Mouse (Mus musculus): ENCODE measurements around the gene St7l. TPM values are rescaled to one million over a fixed set of nuclear protein-coding genes. Genes with fewer than 3 reads are reported as not detected.

The St7l gene
- total RNA-seq, 2 experiments from 2014 or later = 36.1 to 43.6 TPM

DNA sequence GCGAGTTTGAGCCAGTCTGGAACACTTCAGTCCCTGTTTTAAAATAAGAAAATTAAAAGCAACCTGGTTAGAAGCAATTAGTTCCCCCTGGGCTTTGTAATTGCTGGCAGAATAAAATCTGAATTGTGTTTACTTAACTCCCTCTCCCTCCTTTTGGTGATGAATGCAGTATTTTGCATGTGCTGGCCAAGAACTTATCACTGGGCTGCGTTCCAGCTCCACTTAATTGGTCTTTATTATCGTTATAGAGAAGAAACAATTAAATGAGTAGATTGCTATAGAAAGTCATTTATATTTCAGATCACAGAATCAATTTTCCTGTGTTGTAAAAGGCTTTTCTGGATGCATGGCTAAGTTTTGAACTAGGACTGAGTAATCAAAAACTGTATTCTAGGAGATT lies 32.3 kb downstream of the St7l start:
- no peak for DNase-seq (ENCODE audit: extremely low spot score in 1 of 2, low spot score in 1 of 2)

DNA sequence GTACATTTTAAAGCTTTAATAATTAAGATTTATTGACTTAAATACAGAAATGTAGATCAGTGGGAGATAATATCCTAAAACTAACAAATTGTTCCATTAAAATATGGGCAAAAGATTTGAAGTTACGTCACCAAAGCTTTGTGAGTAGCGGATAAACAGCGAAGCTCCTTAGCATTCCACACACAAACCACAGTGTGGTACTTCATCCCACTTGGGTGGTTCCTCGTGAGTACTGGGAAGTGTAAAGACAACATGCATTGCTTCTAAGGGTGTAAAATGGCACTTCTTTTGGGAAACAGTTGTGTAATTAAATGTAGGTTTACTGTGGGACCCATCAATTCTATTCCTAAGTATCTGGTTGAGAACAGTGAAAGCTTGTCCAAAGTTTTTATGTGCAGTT lies 37.3 kb downstream of the St7l start:
- DNase-seq (ENCODE audit: extremely low spot score in 1 of 2, low spot score in 1 of 2) = no peak

DNA sequence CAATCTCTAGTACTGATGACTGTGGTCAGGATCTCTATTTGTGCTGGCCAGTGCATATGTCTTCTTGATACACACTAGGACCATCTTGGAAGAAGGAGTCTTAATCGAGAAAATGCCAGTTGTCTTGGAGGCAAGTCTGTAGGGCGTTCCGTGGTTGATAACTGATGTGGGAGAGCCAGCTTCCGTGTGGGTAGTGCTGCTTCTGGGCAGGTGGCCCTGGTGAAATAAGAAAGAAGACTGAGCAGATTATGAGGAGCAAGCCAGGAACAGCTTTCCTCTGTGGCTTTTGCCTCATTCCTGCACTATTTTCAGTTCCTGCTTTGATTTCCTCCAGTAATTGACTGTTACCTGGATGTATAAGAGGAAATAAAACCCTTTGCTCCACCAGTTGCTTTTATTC lies 41.6 kb downstream of the St7l start:
- no peak for DNase-seq (ENCODE audit: extremely low spot score in 1 of 2, low spot score in 1 of 2)

DNA sequence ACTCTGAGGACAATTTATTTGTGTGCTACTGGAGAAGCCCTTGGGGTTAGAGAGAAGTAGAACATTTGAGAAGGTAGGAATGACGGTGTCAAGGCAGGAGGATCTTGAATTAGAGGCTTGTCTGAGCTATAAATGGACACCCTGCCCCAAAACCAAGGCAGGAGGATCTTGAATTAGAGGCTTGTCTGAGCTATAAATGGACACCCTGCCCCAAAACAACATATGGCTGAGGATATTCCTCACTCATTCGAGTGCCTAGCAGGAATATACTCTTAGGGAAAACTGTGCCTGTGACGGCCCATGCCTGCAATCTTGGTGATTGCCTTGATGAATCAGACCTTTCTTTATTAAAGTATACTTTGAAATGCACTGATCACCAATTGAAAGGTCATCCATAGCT lies 42.2 kb downstream of the St7l start:
- no peak for DNase-seq (ENCODE audit: extremely low spot score in 1 of 2, low spot score in 1 of 2)

DNA sequence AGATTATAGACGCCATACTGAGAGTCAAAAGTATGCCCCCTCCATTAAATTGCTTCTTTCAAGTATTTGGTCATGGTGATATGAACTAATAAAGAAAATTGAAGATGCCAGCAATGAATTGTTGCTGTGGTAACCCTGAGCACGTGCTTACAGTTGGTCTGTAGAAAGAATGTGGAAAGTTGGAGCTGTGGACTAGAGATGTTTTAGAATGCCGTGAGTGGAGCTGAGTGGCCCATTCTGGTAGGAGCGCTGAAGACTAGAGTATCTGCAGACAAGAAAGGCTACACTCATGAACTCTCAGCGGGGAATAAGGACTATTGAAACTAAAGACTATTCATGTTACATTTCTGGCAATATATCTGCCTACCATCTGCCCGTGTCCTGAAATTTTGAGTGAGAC lies 45.4 kb downstream of the St7l start:
- no peak for DNase-seq (ENCODE audit: extremely low spot score in 1 of 2, low spot score in 1 of 2)

DNA sequence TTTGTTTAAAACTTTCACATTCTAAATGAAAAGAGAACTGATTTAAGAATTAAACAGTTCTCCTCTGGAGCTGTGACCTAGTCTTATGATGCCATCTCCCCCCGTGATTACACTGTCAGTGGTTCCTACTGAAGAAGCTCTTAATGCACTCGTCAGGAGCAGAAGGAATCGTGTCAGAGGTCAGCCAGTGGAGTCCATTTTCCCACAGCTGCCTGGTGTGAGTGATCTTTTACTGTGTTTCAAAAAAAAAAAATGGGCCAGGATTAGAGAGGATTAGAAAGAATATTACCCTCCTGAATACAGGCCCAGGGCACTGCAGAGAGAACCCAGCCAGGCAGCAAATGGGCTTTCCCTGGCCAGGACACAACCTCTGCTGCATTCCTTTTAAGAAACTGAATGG lies 51.2 kb downstream of the St7l start:
- DNase-seq (ENCODE audit: extremely low spot score in 1 of 2, low spot score in 1 of 2) = no peak

DNA sequence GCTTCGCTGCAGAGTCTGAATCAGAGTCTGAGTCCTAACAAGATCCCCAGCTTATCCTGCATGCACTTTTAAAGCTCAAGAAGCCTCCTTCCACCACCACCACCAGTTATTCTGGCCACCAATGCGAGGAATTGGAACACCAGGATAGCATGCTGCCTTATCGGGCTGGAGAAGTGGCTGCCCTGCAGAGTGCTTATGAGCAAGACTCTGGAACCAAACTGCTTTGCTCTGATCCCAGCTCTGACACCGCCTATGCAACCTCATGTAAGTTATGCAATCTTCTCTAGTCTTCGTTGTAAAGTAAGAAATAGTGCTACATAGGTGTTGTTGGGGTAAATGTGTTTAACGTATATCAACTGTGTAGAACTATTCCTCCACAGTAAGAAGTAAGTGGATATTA lies 65.6 kb downstream of the St7l start:
- no peak for DNase-seq (ENCODE audit: extremely low spot score in 1 of 2, low spot score in 1 of 2)

DNA sequence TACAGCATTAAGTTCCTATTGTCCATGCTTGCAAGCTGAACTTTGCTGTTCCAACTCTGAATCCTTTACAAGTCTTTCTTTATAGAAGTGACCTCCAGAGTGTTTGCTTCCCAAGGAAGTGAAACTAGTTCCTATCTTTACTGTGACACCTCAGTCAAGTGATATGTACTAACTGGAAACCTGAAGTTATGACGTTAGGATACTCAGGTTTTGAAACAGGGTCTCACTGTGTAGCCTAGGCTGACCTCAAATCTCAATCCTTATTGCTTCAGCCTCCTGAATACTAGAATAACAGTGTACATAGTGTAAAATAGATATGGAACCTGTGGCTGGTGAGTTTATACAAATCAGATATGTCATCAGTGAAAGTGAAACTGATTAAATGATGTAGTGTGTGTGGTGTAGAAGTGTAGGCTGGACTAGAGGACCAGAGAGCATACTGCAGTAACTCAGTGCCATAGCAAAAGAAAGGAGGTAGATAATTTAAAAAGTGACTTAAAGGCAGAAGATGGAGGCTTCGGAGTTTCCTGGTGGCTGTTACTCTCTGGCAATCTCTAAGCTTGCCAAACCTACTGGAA lies 74.0 kb downstream of the St7l start:
- DNase-seq (ENCODE audit: extremely low spot score in 1 of 2, low spot score in 1 of 2) = no peak

DNA sequence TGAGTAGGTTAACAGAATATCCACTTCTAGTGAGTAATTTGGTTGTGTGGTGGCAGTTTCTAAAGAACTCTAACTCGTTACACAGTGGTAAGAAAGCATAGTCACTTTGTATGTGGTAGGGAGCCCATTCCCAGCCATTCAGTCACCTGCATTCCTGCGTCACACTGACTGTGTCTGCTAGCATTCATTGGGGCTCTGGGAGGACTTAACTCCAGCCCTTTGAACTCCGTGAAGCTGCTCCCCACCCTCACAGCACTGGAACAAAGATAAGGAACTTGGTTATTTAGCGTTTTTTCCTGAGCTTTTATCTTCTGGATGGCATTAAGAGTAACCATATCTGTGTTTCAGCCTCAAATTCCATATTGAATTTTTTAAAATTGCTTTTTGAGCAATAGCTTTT lies 74.5 kb downstream of the St7l start:
- no peak for DNase-seq (ENCODE audit: extremely low spot score in 1 of 2, low spot score in 1 of 2)

DNA sequence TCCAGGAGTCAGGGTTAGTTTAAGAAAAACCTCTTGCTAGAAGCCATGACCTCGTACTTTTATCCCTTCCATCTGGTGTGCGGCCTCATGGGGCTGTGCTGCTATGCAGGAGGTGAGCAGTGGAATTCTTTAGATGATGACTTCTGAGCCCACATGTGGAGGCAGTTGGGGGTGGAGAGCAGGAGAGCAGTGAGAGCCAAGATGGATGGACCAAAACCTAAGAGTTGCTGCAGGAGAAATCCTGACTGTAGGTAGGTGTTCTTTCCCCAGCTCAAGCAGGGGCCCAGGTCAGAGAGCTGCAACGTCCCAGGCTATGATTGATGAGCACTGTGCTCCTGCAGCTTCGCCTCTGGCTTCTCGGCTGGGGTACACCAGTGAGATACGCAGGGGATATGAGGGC lies 76.9 kb downstream of the St7l start:
- DNase-seq (ENCODE audit: extremely low spot score in 1 of 2, low spot score in 1 of 2) = no peak

DNA sequence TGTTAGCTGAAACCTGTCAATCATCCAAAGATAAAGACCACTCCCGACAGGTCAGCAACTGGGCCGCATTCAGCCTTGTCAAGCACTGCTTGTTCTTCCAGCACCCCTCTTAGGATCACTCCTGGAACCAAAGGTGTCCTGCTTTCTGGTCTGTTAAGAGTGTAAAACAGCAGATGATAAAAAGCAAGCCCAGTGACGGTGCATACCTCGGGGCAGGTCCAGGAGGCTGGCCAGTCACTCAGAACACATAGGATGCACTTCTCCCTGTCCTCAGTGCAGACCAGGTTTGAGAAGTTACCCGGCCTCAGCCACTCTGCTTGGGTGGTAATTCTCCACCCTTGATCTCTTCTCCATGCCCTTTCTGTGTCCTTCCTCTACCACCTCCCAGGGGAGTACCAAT lies 78.9 kb downstream of the St7l start:
- no peak for DNase-seq (ENCODE audit: extremely low spot score in 1 of 2, low spot score in 1 of 2)

DNA sequence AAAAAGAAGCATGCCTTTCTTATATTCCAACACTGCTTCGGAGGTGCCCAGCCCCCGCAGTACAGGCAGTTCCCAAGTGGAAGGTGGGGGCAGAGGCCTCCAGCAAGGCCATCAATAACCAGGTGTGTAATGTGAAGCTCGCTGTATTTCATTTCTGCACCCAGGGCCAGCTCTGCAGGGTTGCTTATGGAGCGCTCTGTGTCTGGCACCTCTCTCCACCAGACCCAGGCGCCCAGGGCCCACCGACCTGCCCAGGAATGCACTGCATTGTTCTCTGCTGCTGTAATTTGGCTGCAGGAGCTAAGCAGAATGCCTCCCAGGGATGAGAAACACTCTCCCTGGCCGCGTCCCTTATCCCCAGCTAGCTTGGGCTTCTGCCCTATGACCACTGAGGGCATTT lies 79.5 kb downstream of the St7l start:
- DNase-seq (ENCODE audit: extremely low spot score in 1 of 2, low spot score in 1 of 2) = no peak

DNA sequence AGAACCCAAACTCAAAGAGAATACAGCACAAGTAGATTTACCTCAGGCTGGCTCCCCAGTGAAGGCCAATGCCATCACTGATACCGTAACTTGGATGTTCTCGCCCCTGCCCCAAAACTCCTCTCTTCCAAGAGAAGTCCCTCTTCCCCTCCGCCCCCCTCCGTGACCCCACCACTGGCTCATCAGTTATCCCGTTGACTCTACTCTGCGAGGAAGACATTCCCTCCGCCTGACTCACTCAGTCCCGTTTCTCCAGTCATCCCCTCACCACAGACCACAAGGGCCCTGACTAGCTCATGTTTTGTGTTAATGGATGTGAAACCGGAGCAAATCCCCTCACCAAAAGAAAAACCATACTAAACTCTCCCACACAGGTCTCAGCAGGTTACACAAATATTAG lies 81.1 kb downstream of the St7l start:
- no peak for DNase-seq (ENCODE audit: extremely low spot score in 1 of 2, low spot score in 1 of 2)

DNA sequence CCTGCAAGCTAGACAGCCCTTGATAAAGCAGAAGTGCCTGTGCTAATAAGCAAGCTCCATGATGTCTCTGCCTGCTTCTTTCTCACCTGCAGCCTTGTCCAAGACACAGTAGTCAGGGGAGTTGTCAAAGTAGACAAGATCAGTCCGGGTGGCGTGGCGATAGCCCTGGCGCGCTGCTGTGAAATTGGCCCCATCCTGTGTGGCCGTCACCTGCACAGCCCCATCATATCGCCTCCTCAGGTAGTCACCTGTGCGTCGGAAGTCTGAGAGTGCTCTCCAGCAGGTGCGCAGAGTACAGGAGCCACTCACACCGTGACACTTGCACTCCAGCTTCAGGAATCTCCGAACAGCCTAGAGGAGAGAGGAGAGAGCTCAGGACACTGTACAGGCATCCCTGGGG lies 87.1 kb downstream of the St7l start:
- DNase-seq (ENCODE audit: extremely low spot score in 1 of 2, low spot score in 1 of 2) = no peak

DNA sequence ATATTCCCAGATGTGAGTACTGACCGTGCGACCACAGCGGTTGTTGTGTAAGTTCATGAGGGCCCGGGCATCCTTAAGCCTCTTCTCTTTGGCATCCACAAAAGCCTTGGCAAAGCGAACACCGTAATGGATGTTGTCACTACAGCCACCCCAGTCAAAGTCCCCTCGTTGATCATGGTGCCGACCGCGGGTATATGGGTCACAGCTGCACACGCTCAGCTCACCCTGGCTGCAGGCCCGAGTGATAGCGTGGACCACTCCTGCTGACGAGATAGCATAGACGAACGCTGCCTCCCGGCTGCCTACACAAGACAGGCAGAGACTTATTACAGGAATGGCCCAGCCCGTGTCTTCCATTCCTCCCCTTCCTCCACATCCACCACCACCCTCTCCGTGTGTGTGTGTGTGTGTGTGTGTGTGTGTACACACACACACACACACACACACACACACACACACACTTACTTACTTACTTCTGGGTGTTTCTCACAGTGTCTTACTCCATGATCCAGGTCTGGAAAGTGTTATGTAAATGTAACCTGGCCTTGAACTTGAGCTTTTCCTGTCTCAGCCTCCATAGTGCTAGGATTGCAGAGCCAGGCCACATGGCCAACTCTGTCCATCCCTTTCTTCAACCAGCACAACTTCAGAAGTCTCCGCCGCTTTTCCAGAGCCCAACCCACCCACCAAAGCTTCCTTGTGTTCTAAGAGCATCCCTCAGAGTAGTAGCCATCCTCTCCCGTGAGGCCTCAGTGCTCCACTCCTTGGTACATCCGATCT lies 89.3 kb downstream of the St7l start:
- no peak for DNase-seq (ENCODE audit: extremely low spot score in 1 of 2, low spot score in 1 of 2)

DNA sequence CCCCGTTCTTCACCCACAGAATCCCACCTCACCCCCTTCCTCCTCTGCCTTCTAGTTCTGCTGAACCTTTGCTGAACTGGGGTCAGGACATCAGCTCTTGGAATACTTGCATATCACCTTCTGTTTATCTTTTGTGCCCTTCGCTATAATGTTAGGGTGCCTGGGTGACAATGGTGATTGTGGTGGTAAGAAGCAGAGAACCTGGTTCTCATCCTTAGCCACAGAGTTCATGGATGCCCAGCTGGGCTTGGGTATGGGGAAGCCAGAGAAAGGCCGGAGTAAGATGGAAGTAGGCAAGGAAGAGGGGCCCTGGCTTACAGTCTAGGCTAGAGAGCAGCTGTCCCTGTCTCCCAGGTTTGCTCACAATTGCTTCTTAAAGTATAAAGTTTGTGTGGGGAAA lies 90.3 kb downstream of the St7l start:
- DNase-seq (ENCODE audit: extremely low spot score in 1 of 2, low spot score in 1 of 2) = no peak

DNA sequence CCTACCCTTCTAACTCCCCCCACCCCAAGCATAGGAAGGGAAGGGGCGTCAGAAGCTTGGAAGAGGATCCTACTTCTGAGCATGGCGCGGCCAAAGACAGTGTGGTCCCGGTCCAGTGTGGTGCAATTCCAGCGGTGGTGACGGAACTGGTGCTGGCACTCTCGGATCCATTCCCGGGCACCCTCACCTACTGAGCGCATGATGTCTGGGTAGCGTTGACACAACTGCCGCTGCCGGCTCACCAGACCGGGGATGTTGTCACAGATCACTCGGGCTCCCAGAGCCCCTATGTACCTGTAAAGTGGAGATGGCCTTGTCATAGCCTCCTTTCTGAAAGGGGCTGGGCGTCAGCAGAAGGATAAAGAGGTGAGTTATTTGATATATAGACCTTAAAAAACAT lies 90.7 kb downstream of the St7l start:
- DNase-seq (ENCODE audit: extremely low spot score in 1 of 2, low spot score in 1 of 2) = no peak

DNA sequence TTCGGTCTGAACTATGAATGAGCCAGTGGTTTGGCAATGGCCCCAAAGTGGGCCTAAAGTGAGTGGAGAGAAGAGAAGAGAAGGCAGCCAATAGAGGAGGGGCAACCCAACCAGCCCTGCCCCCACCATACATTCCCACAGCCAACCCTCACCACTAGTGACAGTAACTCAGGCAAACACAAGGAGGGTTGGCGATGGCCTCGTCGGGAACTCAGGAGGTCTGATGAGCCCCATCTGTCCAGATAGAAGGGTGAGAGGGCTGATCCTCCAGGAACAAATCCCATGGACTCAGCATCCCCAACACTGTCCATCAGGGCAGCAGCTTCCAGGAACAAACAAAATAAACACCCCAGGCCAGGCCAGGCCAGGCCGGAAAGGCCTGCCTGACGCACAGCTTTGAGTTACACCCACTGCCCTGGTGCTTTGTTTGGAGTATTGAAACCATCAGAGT lies 92.4 kb downstream of the St7l start:
- DNase-seq (ENCODE audit: extremely low spot score in 1 of 2, low spot score in 1 of 2) = no peak

DNA sequence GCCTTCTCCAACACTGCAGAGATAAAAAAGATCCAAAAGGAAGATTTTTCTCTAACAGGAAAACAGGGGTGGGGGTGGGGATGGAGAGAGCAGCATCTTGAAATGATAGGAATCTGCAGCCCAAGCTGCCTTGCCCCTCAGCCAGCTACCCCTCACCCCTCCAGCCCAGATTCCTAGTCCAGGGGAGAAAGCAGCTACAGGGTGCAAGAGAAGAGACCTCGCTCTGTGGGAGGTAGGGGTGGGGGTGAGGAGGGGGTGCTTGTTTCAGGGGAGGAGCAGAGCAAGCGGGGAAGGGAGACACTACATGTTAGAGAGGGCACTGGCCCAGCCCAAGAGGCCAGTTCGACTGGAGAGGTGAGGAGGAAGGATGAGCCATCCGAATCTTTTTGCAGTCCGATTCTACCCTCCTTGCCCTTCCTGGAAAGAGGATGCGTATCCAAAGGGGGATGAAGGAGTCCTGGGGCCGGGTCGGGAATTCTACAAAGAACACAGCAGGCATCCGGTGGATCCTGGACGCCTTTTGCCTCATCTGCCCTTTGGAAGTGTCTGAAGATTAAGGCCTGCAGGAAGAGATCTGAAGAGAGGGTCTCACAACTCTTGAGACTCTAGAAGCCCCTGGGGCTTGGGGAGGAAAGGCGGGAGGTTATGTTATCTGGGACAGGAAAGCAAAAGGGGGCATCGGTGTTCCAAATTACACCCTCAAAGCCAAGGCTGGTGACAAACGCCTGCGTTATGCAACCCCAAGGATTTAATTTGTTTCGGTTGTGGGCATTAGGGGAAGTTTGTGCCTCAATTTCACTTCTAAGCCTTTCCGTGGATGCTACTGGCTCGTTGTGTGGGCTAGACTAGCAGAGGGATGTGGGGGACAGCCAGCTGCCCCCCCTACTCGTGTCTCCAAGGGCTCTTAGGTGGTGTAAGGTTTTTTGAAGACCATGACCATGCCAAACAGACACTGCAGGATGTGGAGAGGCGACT lies 96.5 kb downstream of the St7l start:
- no peak for DNase-seq (ENCODE audit: extremely low spot score in 1 of 2, low spot score in 1 of 2)

DNA sequence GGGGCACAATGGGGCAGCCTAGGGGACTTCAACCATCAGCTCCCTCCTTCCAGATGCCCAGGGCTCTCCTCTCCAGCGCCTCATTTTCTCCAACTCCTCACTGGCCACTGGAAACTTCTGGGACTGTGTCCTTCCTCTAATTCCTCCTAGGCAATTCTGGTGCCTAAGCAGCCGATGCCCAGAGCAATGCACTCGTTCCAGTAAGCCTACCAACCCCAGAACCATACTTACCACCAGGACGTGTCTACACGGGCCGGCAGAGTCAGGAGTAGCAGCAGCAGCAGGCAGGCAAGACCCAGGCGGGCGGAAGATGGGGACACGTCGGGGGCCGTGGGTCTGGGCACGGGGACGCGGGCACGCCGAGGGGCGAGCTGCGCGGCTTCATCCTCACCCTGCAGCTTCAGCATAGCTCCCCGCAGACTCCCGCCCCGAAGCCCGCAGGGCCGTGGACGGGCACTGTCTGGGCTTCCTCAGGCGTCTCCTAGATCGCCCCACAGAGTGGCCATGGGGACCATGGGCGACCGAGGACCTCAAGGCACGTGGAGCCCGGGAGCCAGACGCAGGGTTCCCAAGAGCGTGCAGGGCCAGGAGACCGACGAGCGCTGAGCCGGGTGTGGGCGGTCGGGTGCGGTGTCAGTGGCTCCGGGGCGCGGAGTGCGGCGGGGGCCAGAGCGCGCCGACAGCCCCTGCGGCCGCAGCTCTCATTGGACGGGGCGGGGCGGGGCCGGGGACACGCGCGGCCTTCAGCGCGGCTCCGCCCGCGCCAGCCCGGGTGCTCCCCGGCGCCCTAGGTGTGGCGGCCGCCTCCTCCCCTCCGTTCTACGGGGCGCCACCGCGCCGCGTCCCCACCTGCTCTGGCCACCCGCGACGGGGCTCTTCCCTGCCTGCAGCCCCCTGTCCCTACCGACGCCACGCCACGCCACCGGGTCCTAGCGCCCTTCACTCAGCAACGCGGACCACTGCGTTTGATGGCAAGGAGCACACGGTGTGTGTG lies 97.6 kb downstream of the St7l start, which contains the start of gene Wnt2b:
Wnt2b (minus strand) TSS at position 856 of the 994 bp plus-strand sequence.
- no peak for DNase-seq (ENCODE audit: extremely low spot score in 1 of 2, low spot score in 1 of 2)
